Mouse (Mus musculus) megakaryocyte-erythroid progenitor cell, adult 5-6 weeks (primary cell): ENCODE measurements around the gene Gxylt1. TPM values are rescaled to one million over a fixed set of nuclear protein-coding genes. Genes with fewer than 3 reads are reported as not detected.
"Not testable (repeated sequence)": the region's sequence is repeated elsewhere in the genome, so short reads cannot be mapped to it uniquely, and the experiment has no call there.

Source experiments
- ATAC-seq: replicated peaks from 2 replicates; pipeline ENCODE4 v1.8.0; 2016; ENCODE audit warnings: mild to moderate bottlenecking, inconsistent platforms; ENCODE audit not compliant: severe bottlenecking, poor library complexity, low FRiP score, low TSS enrichment
- total RNA-seq, 2 experiments: library from RNA; stranded (forward) in 1 of 2; stranded (reverse) in 1 of 2; fragments of 200-1000, 215-1000 nt in 1 of 2; fragments of >200 nt in 1 of 2; fragmentation: Nextera tagmentation in 1 of 2; gene quantifications; 2 replicates each; pipeline ENCODE4 v1.2.3; 2014 to 2017

Gxylt1 gene
- total RNA-seq, 2 experiments from 2014 or later, result 7.2 to 12.6 TPM

- no peak for ATAC-seq
These were observed 9.7 kb downstream of the Gxylt1 start for GRCm38 (mm10) chr15:93265231-93265630.

GRCm38 (mm10) chr15:93264221-93264620, 10.8 kb downstream of the Gxylt1 start:
- ATAC-seq, result no peak

- no peak for ATAC-seq
These were observed 11.4 kb downstream of the Gxylt1 start for GRCm38 (mm10) chr15:93263566-93263965.

- no peak for ATAC-seq
These were observed 12.2 kb downstream of the Gxylt1 start for GRCm38 (mm10) chr15:93262818-93263217.

GRCm38 (mm10) chr15:93262274-93262673, 12.7 kb downstream of the Gxylt1 start:
- ATAC-seq, result no peak

- ATAC-seq, result no peak
These were observed 15.0 kb downstream of the Gxylt1 start for GRCm38 (mm10) chr15:93259933-93260332.

- no peak for ATAC-seq
These were observed 19.7 kb downstream of the Gxylt1 start for GRCm38 (mm10) chr15:93255295-93255694.

GRCm38 (mm10) chr15:93253172-93253571, 21.8 kb downstream of the Gxylt1 start:
- ATAC-seq, result no peak

GRCm38 (mm10) chr15:93252396-93252795, 22.6 kb downstream of the Gxylt1 start:
- ATAC-seq, result no peak

- no peak; the same call in 1 of the 2 replicates for ATAC-seq
These were observed 23.3 kb downstream of the Gxylt1 start for GRCm38 (mm10) chr15:93251553-93252250.

GRCm38 (mm10) chr15:93243202-93243601, 31.8 kb downstream of the Gxylt1 start:
- no peak for ATAC-seq

GRCm38 (mm10) chr15:93236456-93236855, 38.5 kb downstream of the Gxylt1 start:
- ATAC-seq, result not testable (repeated sequence)

GRCm38 (mm10) chr15:93229028-93229427, 46.0 kb downstream of the Gxylt1 start:
- ATAC-seq, result peak; percentile 38

GRCm38 (mm10) chr15:93228375-93228774, 46.6 kb downstream of the Gxylt1 start:
- no peak for ATAC-seq

- peak; percentile 77 for ATAC-seq
These were observed 47.3 kb downstream of the Gxylt1 start for GRCm38 (mm10) chr15:93227764-93228079.

- peak; percentile 9; the same call in 1 of the 2 replicates for ATAC-seq
These were observed 47.8 kb downstream of the Gxylt1 start for GRCm38 (mm10) chr15:93226930-93227763.

GRCm38 (mm10) chr15:93222475-93222874, 52.5 kb downstream of the Gxylt1 start:
- ATAC-seq, result peak; percentile 89

GRCm38 (mm10) chr15:93212617-93213016, 62.4 kb downstream of the Gxylt1 start:
- no peak for ATAC-seq

- peak; percentile 70 for ATAC-seq
These were observed 70.1 kb downstream of the Gxylt1 start for GRCm38 (mm10) chr15:93204861-93205260.

GRCm38 (mm10) chr15:93201956-93202355, 73.0 kb downstream of the Gxylt1 start:
- ATAC-seq, result no peak
